Mouse (Mus musculus) forebrain, embryonic 10.5 days (tissue): ENCODE results near the gene Adamts17. TPM values are rescaled to one million over a fixed set of nuclear protein-coding genes. Genes with fewer than 3 reads are reported as not detected.

Experiments used
- DNase-seq: peaks from one replicate; pipeline ENCODE4 v3.0.0-alpha.2; 2017; ENCODE audit warnings: low spot score; ENCODE audit errors: extremely low spot score
- H3K27ac ChIP-seq: fragments of 300-500 bp; sonication (generic); 2 replicates; pipeline ENCODE4 v1.5.1; 2016; ENCODE audit warnings: mild to moderate bottlenecking
- H3K27me3 ChIP-seq: fragments of 300-500 bp; sonication (generic); 2 replicates; pipeline ENCODE4 v1.6.1; 2016; ENCODE audit warnings: mild to moderate bottlenecking; ENCODE audit not compliant: poor library complexity, severe bottlenecking
- H3K36me3 ChIP-seq: fragments of 300-500 bp; sonication (generic); replicated peaks from 2 replicates; pipeline ENCODE4 v1.6.1; 2016; ENCODE audit warnings: mild to moderate bottlenecking, moderate library complexity
- H3K4me1 ChIP-seq: fragments of 300-500 bp; sonication (generic); 2 replicates; pipeline ENCODE4 v1.6.1; 2016
- H3K4me3 ChIP-seq: fragments of 300-500 bp; sonication (generic); 2 replicates; pipeline ENCODE4 v1.5.1; 2016; ENCODE audit warnings: mild to moderate bottlenecking, moderate library complexity
- H3K9me3 ChIP-seq: fragments of 300-500 bp; sonication (generic); 2 replicates; pipeline ENCODE4 v1.6.1; 2016; ENCODE audit warnings: mild to moderate bottlenecking, moderate library complexity
- WGBS: fragments of 180-500 bp; shearing (Covaris S2); methylation state at CpG from one replicate; pipeline ENCODE4 v1.1.7; 2016; 5-methylcytosine and 5-hydroxymethylcytosine counted together
- polyA plus RNA-seq: library from polyadenylated mRNA; unstranded; fragments of >200 nt; fragmentation: Nextera tagmentation; extraction: Ambion mirVana; gene quantifications from 2 replicates; pipeline ENCODE4 v1.2.1, GENCODE M21; 2016

The Adamts17 gene
- polyA plus RNA-seq, 1 experiment from 2014 or later: 0.89 TPM

GRCm38 (mm10) chr7:67003648-67004047 is 164.1 kb downstream of the Adamts17 start:
- 84% methylated on average over 1 of the region's 1 CpGs for WGBS

GRCm38 (mm10) chr7:67004220-67004619 is 164.7 kb downstream of the Adamts17 start:
- DNase-seq: no peak
- no peaks in the 10 kb centered on the region for H3K27me3 ChIP-seq
- no peak overlapping the region for H3K27ac ChIP-seq
- H3K4me1 ChIP-seq: no peaks in the 10 kb centered on the region
- no peak overlapping the region for H3K4me3 ChIP-seq
- H3K9me3 ChIP-seq: no peaks in the 10 kb centered on the region; the same call in 1 of the 2 replicates
- WGBS: 98% methylated on average over 5 of the region's 5 CpGs
- H3K36me3 ChIP-seq: no peaks in the 10 kb centered on the region

More at GRCm38 (mm10) chr7:67003648-67004047, 164.1 kb downstream of the Adamts17 start:
- no peaks in the 10 kb centered on the region for H3K4me1 ChIP-seq
- no peaks in the 10 kb centered on the region; the same call in 1 of the 2 replicates for H3K9me3 ChIP-seq
- no peak overlapping the region for H3K27ac ChIP-seq
- no peaks in the 10 kb centered on the region for H3K27me3 ChIP-seq
- no peaks in the 10 kb centered on the region for H3K36me3 ChIP-seq
- DNase-seq: no peak
- H3K4me3 ChIP-seq: no peak overlapping the region

- Histone ChIP-seq H3K4me1 (no peaks in the 10 kb centered on the region), H3K27ac (no peak overlapping the region), H3K4me3 (no peak overlapping the region), H3K9me3 (no peaks in the 10 kb centered on the region; the same call in 1 of the 2 replicates), H3K27me3 (no peaks in the 10 kb centered on the region), H3K36me3 (no peaks in the 10 kb centered on the region)
- 86% methylated on average over 5 of the region's 5 CpGs for WGBS
- DNase-seq: no peak
These were observed 170.3 kb downstream of the Adamts17 start for GRCm38 (mm10) chr7:67009841-67010240.

- H3K27me3 ChIP-seq: no peaks in the 10 kb centered on the region
- no peak overlapping the region for H3K27ac ChIP-seq
- DNase-seq: no peak
- H3K4me1 ChIP-seq: no peaks in the 10 kb centered on the region
- H3K9me3 ChIP-seq: no peaks in the 10 kb centered on the region; the same call in 1 of the 2 replicates
- no peak overlapping the region for H3K4me3 ChIP-seq
- 88% methylated on average over 12 of the region's 12 CpGs for WGBS
- no peaks in the 10 kb centered on the region for H3K36me3 ChIP-seq
These were observed 172.6 kb downstream of the Adamts17 start for GRCm38 (mm10) chr7:67012011-67012751.

- H3K4me3 ChIP-seq: no peak overlapping the region
- 94% methylated on average over 12 of the region's 12 CpGs for WGBS
- no peak for DNase-seq
- H3K27me3 ChIP-seq: no peaks in the 10 kb centered on the region
- H3K4me1 ChIP-seq: no peaks in the 10 kb centered on the region
- no peaks in the 10 kb centered on the region for H3K36me3 ChIP-seq
- no peaks in the 10 kb centered on the region; the same call in 1 of the 2 replicates for H3K9me3 ChIP-seq
- H3K27ac ChIP-seq: no peak overlapping the region
These were observed 173.8 kb downstream of the Adamts17 start for GRCm38 (mm10) chr7:67013211-67013895.

- Histone ChIP-seq H3K4me3 (no peak overlapping the region), H3K9me3 (no peaks in the 10 kb centered on the region), H3K4me1 (no peaks in the 10 kb centered on the region), H3K36me3 (no peaks in the 10 kb centered on the region), H3K27ac (no peak overlapping the region), H3K27me3 (no peaks in the 10 kb centered on the region)
- 89% methylated on average over 3 of the region's 3 CpGs for WGBS
- DNase-seq: no peak
These were observed 180.4 kb downstream of the Adamts17 start for GRCm38 (mm10) chr7:67019937-67020336.

- no peaks in the 10 kb centered on the region for H3K9me3 ChIP-seq
- DNase-seq: no peak
- H3K4me1 ChIP-seq: no peaks in the 10 kb centered on the region; the same call in 1 of the 2 replicates
- no peak overlapping the region for H3K27ac ChIP-seq
- H3K4me3 ChIP-seq: no peak overlapping the region
- H3K36me3 ChIP-seq: no peaks in the 10 kb centered on the region
- WGBS: 80% methylated on average over 20 of the region's 20 CpGs
- no peaks in the 10 kb centered on the region for H3K27me3 ChIP-seq
These were observed 186.9 kb downstream of the Adamts17 start for GRCm38 (mm10) chr7:67026114-67027070.

- DNase-seq: no peak
- Histone ChIP-seq H3K4me3 (no peak overlapping the region), H3K9me3 (no peaks in the 10 kb centered on the region), H3K27me3 (no peaks in the 10 kb centered on the region), H3K36me3 (no peaks in the 10 kb centered on the region), H3K4me1 (peaks cover 5% of the 10 kb centered on the region), H3K27ac (no peak overlapping the region)
- 94% methylated on average over 8 of the region's 8 CpGs for WGBS
These were observed 187.7 kb downstream of the Adamts17 start for GRCm38 (mm10) chr7:67027216-67027615.

GRCm38 (mm10) chr7:67027696-67028095 is 188.2 kb downstream of the Adamts17 start:
- no peaks in the 10 kb centered on the region for H3K36me3 ChIP-seq
- DNase-seq: no peak
- peaks cover 5% of the 10 kb centered on the region for H3K4me1 ChIP-seq
- no peak overlapping the region for H3K4me3 ChIP-seq
- WGBS: 96% methylated on average over 5 of the region's 5 CpGs
- no peaks in the 10 kb centered on the region for H3K9me3 ChIP-seq
- H3K27ac ChIP-seq: no peak overlapping the region
- H3K27me3 ChIP-seq: no peaks in the 10 kb centered on the region

- WGBS: 80% methylated on average over 4 of the region's 4 CpGs
- H3K36me3 ChIP-seq: no peaks in the 10 kb centered on the region
- no peak overlapping the region for H3K4me3 ChIP-seq
- DNase-seq: no peak
- peaks cover 5% of the 10 kb centered on the region for H3K4me1 ChIP-seq
- no peaks in the 10 kb centered on the region for H3K9me3 ChIP-seq
- H3K27me3 ChIP-seq: no peaks in the 10 kb centered on the region
- no peak overlapping the region for H3K27ac ChIP-seq
These were observed 189.4 kb downstream of the Adamts17 start for GRCm38 (mm10) chr7:67028902-67029301.

GRCm38 (mm10) chr7:67029481-67029880 is 189.9 kb downstream of the Adamts17 start:
- H3K36me3 ChIP-seq: no peaks in the 10 kb centered on the region
- H3K4me3 ChIP-seq: no peak overlapping the region
- no peak overlapping the region for H3K27ac ChIP-seq
- peaks cover 5% of the 10 kb centered on the region for H3K4me1 ChIP-seq
- H3K27me3 ChIP-seq: no peaks in the 10 kb centered on the region
- 94% methylated on average over 14 of the region's 14 CpGs for WGBS
- no peak for DNase-seq
- no peaks in the 10 kb centered on the region for H3K9me3 ChIP-seq

- no peak overlapping the region for H3K4me3 ChIP-seq
- H3K27me3 ChIP-seq: no peaks in the 10 kb centered on the region
- H3K4me1 ChIP-seq: peaks cover 5% of the 10 kb centered on the region
- no peaks in the 10 kb centered on the region for H3K36me3 ChIP-seq
- H3K9me3 ChIP-seq: no peaks in the 10 kb centered on the region
- WGBS: 92% methylated on average over 2 of the region's 2 CpGs
- no peak for DNase-seq
- no peak overlapping the region for H3K27ac ChIP-seq
These were observed 191.7 kb downstream of the Adamts17 start for GRCm38 (mm10) chr7:67031284-67031683.
